Mouse (Mus musculus) stomach, embryonic 15.5 days (tissue): Measurements from ENCODE around the gene Odf3b. TPM values are rescaled to one million over a fixed set of nuclear protein-coding genes. Genes with fewer than 3 reads are reported as not detected.

Experiments
- ATAC-seq: fragments of 200-750 bp; cut with Nextera tagmentation; 2 replicates; pipeline ENCODE4 v1.8.0; 2017; ENCODE audit warnings: low read depth, moderate number of reproducible peaks, moderate TSS enrichment; ENCODE audit not compliant: insufficient read depth, low FRiP score
- H3K27ac ChIP-seq: fragments of 300-500 bp; sonication (generic); 2 replicates; pipeline ENCODE4 v1.5.1; 2015; ENCODE audit warnings: mild to moderate bottlenecking, inconsistent platforms
- H3K27me3 ChIP-seq: fragments of 300-500 bp; sonication (generic); replicated peaks from 2 replicates; pipeline ENCODE4 v1.6.1; 2015; ENCODE audit warnings: inconsistent platforms
- H3K36me3 ChIP-seq: fragments of 300-500 bp; sonication (generic); 2 replicates; pipeline ENCODE4 v1.6.1; 2015; ENCODE audit warnings: inconsistent platforms
- H3K4me1 ChIP-seq: fragments of 300-500 bp; sonication (generic); 2 replicates; pipeline ENCODE4 v1.6.1; 2015; ENCODE audit warnings: inconsistent platforms
- H3K4me2 ChIP-seq: fragments of 300-500 bp; sonication (generic); 2 replicates; pipeline ENCODE4 v1.6.1; 2015; ENCODE audit warnings: mild to moderate bottlenecking, inconsistent platforms
- H3K4me3 ChIP-seq: fragments of 300-500 bp; sonication (generic); replicated peaks from 2 replicates; pipeline ENCODE4 v1.5.1; 2015; ENCODE audit warnings: inconsistent platforms
- H3K9ac ChIP-seq: fragments of 300-500 bp; sonication (generic); 2 replicates; pipeline ENCODE4 v1.6.1; 2015; ENCODE audit warnings: inconsistent platforms
- H3K9me3 ChIP-seq: fragments of 300-500 bp; sonication (generic); 2 replicates; pipeline ENCODE4 v1.6.1; 2016; ENCODE audit warnings: inconsistent platforms
- WGBS: fragments of 180-500 bp; shearing (Covaris S2); methylation state at CpG from one replicate; pipeline ENCODE4 v1.1.7; 2015; 5-methylcytosine and 5-hydroxymethylcytosine counted together
- polyA plus RNA-seq: library from polyadenylated mRNA; unstranded; fragments of >200 nt; fragmentation: Nextera tagmentation; extraction: Ambion mirVana; gene quantifications from 2 replicates; pipeline ENCODE4 v1.2.1, GENCODE M21; 2015

Gene Odf3b
- polyA plus RNA-seq = 0.48 and 0.84 TPM in 2 replicates

DNA sequence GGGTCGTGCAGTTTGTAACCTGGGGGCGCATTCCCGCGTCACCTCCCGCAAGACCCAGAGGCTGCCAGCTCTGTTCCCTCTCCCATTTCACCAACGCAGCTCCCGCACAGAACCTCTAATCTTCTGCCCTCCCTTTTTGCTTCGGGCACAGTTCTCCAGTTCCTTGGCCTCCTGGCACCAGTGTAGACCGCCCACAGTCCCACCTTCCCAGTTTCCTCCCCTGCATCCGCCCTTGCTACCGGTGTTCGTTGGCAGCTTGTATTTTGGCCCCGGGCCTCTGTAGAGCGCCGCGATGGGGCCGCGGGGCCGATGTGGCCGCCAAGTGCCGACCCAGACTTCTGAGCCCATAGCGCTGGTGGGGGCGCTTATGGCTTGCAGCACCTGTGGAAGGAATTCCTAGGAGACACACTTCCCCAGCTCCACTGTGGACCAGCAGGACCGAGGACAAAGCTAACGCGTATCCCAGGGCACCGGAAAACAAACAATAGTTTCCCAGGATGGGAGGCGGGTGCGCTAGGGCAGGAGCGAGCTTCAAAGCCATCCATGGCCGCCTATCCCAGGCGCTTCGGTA is at the start of gene Odf3b:
Gene Odf3b (minus strand): TSS at position 452 of the 571 bp plus-strand sequence.
- under 1% methylated on average over 33 of the region's 33 CpGs for WGBS
- H3K4me2 ChIP-seq = peak within 1 kb of the TSS; percentile 69
- no peak within 1 kb of the TSS for H3K27ac ChIP-seq
- peaks cover 15% of the 10 kb centered on the region for H3K4me1 ChIP-seq
- H3K27me3 ChIP-seq = peaks cover 42% of the 10 kb centered on the region
- ATAC-seq = no peak
- H3K4me3 ChIP-seq = peak within 1 kb of the TSS; percentile 36
- H3K9me3 ChIP-seq = no peaks in the 10 kb centered on the region
- H3K9ac ChIP-seq = peak within 1 kb of the TSS; percentile 44
- no peaks in the 10 kb centered on the region for H3K36me3 ChIP-seq

DNA sequence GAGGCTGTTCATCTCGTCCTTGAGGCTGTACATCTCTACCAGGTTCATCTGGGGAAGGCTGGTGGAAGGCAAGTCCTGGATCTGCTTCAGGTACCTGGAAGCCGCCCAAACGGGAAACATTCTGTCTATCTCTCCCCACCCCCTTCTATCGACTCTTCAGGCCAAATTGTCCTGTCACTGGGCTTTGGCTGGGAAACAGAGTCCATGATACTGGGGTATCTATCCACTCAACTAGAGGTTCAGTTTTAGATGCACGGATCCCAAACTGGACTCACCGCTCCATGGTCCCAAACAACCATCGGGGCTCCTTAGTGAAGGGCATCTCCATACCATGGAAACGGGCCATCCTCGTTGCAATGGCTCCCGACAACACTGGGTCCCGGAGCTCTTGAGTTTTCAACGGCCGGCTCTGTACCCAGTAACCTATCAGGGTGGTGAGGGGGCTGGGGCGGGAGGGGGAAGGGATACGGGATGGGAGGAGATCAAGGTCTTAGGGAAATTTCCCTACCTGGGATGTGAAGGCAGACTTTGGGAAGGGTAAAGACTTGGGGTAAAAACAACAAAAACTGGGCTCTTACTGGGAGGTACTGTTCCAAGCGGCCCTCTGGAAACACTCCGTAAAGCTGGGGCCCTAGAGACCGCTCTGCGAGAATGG is 49.2 kb upstream of the Odf3b start:
- no peak overlapping the region for H3K9ac ChIP-seq
- peaks cover 7% of the 10 kb centered on the region for H3K4me1 ChIP-seq
- 81% methylated on average over 19 of the region's 19 CpGs for WGBS
- H3K4me3 ChIP-seq = peak overlapping the region; percentile 73
- 0 out of 2 replicates have a peak, but pooled peaks cover 4% of the 10 kb centered on the region for H3K36me3 ChIP-seq
- no peak for ATAC-seq
- peak overlapping the region; percentile 94 for H3K4me2 ChIP-seq
- no peak overlapping the region for H3K27ac ChIP-seq
- H3K27me3 ChIP-seq = no peaks in the 10 kb centered on the region
- H3K9me3 ChIP-seq = no peaks in the 10 kb centered on the region

DNA sequence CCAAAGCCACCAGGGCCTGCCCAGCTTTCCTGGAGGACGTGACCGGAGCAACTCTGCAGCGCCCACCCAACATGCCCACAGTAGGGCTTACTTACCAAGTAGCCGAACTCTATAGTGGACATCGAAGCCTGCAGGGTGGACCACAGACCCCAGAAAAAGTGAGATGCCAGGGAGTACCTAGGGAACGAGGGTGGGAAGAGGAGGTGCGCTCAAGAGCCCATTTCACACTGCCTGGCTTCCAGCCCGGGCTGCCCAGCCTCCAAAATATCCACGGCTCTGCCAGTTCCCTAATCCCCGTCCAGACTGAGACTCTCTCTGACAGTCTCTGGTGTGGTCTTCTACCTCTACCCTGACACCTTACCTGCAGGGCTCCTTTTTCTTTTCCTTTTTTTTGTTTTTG is 47.6 kb upstream of the Odf3b start:
- 0 out of 2 replicates have a peak, but pooled peaks cover 4% of the 10 kb centered on the region for H3K36me3 ChIP-seq
- peaks cover 7% of the 10 kb centered on the region for H3K4me1 ChIP-seq
- H3K4me3 ChIP-seq = no peak overlapping the region
- H3K4me2 ChIP-seq = no peak overlapping the region
- 91% methylated on average over 10 of the region's 10 CpGs for WGBS
- no peaks in the 10 kb centered on the region for H3K9me3 ChIP-seq
- no peak for ATAC-seq
- H3K9ac ChIP-seq = no peak overlapping the region
- no peaks in the 10 kb centered on the region for H3K27me3 ChIP-seq
- no peak overlapping the region for H3K27ac ChIP-seq

DNA sequence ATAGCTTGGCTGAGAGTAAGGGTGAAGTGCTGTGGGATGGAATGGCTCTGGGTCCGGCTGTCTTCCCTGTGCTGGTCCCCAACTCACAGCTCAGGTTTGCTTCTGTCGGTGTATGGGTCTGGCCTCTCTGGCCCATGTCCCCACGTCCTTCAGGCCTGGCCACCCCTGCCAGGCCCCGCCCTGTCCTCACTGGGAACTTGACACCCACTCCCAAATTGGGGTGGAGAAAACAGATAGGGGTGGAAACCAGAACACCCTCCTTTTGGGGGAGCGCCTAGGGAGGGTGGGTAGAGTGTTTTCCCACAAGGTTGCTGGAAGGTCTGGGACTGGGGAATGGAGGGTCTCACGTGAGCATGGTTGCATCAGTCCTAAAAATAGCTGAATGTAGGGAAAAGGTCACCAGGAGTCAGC is 46.6 kb upstream of the Odf3b start, which contains the start of gene Cpt1b:
Gene Cpt1b (minus strand): TSS at position 153 of the 411 bp plus-strand sequence.
- Histone ChIP-seq H3K4me1 (peaks cover 7% of the 10 kb centered on the region), H3K27me3 (no peaks in the 10 kb centered on the region), H3K4me3 (no peak within 1 kb of the TSS), H3K9me3 (no peaks in the 10 kb centered on the region), H3K27ac (no peak within 1 kb of the TSS), H3K9ac (no peak within 1 kb of the TSS), H3K4me2 (no peak within 1 kb of the TSS), H3K36me3 (0 out of 2 replicates have a peak, but pooled peaks cover 4% of the 10 kb centered on the region)
- ATAC-seq = no peak
- WGBS = 33% methylated on average over 6 of the region's 6 CpGs

DNA sequence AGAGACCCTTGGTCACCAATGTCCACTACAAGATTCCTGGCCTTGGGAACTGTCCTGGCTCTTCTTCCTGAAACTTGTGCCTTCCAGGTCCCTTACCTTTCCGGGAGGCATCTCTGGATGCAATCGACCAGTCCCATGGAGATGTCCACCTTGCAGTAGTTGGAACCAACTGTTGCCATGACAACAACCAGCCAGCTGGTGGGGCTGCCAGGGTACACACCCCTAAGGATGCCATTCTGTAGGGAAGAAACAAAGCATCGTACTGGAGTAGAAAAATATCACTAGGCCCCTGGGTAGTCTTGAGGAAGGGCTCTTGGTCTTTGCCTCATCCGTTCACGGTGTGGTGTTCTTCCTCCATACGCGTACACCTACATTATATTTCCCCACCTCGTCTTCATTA is 45.5 kb upstream of the Odf3b start:
- Histone ChIP-seq H3K9ac (no peak overlapping the region), H3K27me3 (no peaks in the 10 kb centered on the region), H3K27ac (no peak overlapping the region), H3K4me2 (no peak overlapping the region), H3K9me3 (no peaks in the 10 kb centered on the region), H3K4me3 (no peak overlapping the region), H3K36me3 (peaks cover 9% of the 10 kb centered on the region; the same call in 1 of the 2 replicates), H3K4me1 (peaks cover 7% of the 10 kb centered on the region)
- 80% methylated on average over 8 of the region's 8 CpGs for WGBS
- ATAC-seq = no peak

DNA sequence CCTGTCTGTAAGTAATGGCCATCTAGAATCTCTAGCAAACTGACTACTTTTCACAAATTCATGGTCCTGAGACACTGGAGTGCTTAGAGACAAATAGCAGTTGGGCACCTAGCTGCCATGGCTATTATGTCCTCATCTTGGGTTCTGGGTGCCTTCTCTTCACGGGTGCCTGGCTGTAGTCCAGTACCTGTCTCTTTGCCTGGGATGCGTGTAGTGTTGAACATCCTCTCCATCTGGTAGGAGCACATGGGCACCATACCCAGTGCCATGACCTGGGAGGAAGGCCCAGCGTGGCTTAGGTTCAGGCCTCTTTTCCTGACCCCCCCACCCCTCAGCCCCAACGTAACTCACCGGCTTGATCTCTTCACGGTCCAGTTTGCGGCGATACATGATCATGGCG is 42.9 kb upstream of the Odf3b start:
- Histone ChIP-seq H3K9ac (no peak overlapping the region), H3K4me1 (no peaks in the 10 kb centered on the region), H3K27ac (no peak overlapping the region), H3K27me3 (no peaks in the 10 kb centered on the region), H3K36me3 (peaks cover 9% of the 10 kb centered on the region; the same call in 1 of the 2 replicates), H3K4me2 (no peak overlapping the region), H3K4me3 (no peak overlapping the region), H3K9me3 (no peaks in the 10 kb centered on the region)
- 93% methylated on average over 9 of the region's 9 CpGs for WGBS
- ATAC-seq = no peak

DNA sequence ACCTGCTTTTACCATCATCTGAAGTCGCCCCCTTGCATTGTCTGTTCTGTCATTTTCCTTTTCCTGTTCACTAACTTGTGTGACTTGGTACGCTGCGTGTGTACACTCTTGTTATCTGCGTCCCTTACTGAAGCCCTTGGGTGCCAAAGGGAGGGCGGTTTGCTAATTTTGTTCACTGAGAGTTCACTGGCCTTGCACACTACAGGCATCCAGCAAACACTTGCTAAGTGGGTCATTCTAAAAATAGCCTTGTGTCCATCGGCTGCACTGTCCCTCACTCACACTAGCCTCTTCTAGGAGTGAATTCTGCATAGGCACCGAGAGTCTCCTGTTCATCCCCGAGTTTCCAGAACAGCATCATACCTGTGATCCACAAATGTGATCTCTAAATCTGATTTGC is 36.2 kb upstream of the Odf3b start:
- WGBS = 85% methylated on average over 8 of the region's 8 CpGs
- Histone ChIP-seq H3K9ac (no peak overlapping the region), H3K27ac (no peak overlapping the region), H3K27me3 (no peaks in the 10 kb centered on the region), H3K36me3 (peaks cover under 1% of the 10 kb centered on the region; the same call in 1 of the 2 replicates), H3K9me3 (no peaks in the 10 kb centered on the region), H3K4me2 (no peak overlapping the region), H3K4me3 (no peak overlapping the region), H3K4me1 (no peaks in the 10 kb centered on the region)
- ATAC-seq = no peak

DNA sequence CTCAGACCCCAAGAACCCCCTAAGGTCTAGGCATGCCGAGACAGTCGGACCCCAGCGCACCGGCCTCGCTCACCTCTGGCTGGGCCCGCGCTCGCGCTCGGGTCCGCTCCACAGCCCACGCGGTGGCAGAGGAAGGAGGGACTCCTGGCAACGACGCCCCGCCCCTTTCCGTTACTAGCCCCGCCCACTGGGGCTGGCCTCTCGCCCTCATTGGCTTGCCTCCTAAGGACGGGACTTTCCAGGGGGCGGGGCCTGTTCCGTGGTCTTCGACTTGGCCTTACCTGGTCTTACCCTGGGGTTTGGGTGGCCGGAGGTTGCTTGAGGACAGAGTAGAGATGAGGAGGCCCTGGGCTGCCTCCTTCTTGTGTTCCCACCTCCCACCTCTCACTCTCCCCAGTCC is 31.0 kb upstream of the Odf3b start, which contains the start of gene Syce3:
Gene Syce3 (minus strand): TSS at position 386 of the 400 bp plus-strand sequence.
- no peaks in the 10 kb centered on the region for H3K36me3 ChIP-seq
- H3K4me2 ChIP-seq = no peak within 1 kb of the TSS
- H3K9ac ChIP-seq = no peak within 1 kb of the TSS
- 87% methylated on average over 22 of the region's 24 CpGs for WGBS
- H3K4me1 ChIP-seq = no peaks in the 10 kb centered on the region
- no peaks in the 10 kb centered on the region for H3K9me3 ChIP-seq
- no peak within 1 kb of the TSS for H3K27ac ChIP-seq
- no peak for ATAC-seq
- H3K27me3 ChIP-seq = no peaks in the 10 kb centered on the region
- no peak within 1 kb of the TSS for H3K4me3 ChIP-seq

DNA sequence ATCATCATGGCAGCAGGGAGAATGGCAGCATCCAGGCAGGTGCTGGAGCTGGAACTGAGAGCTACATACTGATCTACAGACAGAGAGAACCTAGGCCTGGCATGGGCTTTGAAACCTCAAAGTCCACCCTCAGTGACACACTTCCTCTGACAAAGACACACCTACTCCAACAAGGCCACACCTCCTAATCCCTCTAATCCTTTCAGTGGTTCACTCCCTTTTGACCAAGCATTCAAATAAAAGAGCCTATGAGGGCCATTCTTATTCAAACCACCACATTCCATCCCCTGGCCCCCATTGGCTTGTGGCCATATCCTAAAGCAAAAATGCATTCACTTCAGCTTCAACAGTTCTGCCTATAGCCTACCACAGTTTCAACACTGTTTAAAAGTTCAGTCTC is 27.6 kb upstream of the Odf3b start:
- H3K27me3 ChIP-seq = no peaks in the 10 kb centered on the region
- no peaks in the 10 kb centered on the region for H3K36me3 ChIP-seq
- H3K9ac ChIP-seq = no peak overlapping the region
- H3K9me3 ChIP-seq = no peaks in the 10 kb centered on the region
- no peak overlapping the region for H3K27ac ChIP-seq
- H3K4me1 ChIP-seq = no peaks in the 10 kb centered on the region
- ATAC-seq = no peak
- no peak overlapping the region for H3K4me2 ChIP-seq
- no peak overlapping the region for H3K4me3 ChIP-seq

DNA sequence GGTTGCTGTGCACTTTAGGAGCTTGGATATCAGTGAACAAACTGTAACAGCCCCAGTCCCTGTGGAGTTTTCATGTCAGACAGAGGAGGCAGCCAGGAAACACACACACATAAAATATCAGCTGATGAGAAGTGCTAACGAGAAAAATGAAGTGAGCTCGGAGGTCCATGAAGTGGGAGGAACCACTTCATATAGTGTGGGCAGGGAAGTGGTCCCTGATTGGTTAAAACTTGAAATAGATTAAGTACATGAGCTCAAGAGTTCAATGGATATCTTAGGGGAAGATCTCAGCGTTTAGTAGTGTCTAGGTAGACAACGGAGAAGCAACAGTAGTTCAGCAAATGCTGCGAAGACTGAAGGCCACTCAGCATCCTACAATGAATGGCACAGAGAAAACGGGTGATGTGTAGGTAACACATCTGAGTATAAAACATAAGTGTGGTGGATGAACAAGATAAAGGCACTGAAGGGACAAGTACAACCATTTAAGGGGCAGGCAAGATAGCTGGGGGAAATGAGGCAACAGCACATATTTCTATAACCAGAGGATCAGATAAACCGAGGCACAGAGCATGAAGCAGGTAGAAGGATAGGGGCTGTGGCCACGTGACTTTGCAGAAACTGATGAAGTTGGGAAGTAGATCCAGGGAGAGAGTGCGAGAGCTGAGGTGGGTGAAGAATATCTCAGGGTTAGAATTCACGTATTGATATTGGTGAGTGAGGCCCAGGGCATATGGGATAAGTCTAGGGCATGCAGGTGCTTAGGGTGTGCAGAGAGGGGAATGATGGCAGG is 25.9 kb upstream of the Odf3b start:
- H3K36me3 ChIP-seq = no peaks in the 10 kb centered on the region

DNA sequence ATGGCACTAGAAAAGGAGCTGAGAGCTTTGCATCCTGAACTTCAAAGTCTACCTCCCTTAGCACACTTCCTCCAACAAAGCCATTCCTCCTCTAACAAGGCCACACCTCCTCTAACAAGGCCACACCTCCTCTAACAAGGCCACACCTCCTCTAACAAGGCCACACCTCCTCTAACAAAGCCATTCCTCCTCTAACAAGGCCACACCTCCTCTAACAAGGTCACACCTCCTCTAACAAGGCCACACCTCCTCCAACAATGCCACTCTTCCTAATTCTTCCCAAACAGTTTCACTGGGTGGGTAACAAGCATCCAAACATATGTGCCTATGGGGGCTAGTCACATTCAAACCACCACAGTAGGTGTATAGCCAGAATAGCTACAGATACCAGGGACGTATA is 23.4 kb upstream of the Odf3b start:
- Histone ChIP-seq H3K27ac (no peak overlapping the region), H3K27me3 (no peaks in the 10 kb centered on the region), H3K4me3 (no peak overlapping the region), H3K9ac (no peak overlapping the region), H3K4me1 (no peaks in the 10 kb centered on the region), H3K9me3 (no peaks in the 10 kb centered on the region), H3K4me2 (no peak overlapping the region), H3K36me3 (no peaks in the 10 kb centered on the region)
- ATAC-seq = no peak
- WGBS = 88% methylated on average over 1 of the region's 1 CpGs

More for the DNA sequence above, 25.9 kb upstream of the Odf3b start:
- Histone ChIP-seq H3K27me3 (no peaks in the 10 kb centered on the region), H3K9ac (no peak overlapping the region), H3K4me1 (no peaks in the 10 kb centered on the region), H3K27ac (no peak overlapping the region), H3K4me2 (no peak overlapping the region), H3K4me3 (no peak overlapping the region), H3K9me3 (no peaks in the 10 kb centered on the region)
- ATAC-seq = no peak
- 77% methylated on average over 10 of the region's 10 CpGs for WGBS

DNA sequence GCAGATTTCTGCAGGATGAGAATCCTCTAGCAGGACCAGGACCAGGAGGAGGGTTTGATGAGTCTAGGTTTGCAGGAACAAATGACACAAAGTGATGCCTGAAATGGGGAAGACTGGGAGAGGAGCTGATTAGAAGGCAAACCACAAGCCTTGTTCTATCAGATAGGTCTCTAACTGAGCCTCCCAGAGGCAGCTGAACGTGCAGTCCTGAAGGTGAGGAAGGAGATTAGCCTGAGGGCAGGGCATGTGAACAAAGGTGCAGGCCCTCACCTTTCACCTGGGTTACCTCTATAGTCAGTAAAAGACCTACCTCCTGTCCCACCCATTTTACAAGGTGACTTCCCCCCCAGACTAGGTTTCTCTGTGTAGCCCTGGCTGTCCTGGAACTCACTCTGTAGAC is 20.6 kb upstream of the Odf3b start:
- H3K27ac ChIP-seq = no peak overlapping the region
- no peak overlapping the region for H3K4me2 ChIP-seq
- no peaks in the 10 kb centered on the region for H3K4me1 ChIP-seq
- WGBS = 43% methylated on average over 1 of the region's 1 CpGs
- no peaks in the 10 kb centered on the region for H3K27me3 ChIP-seq
- no peak overlapping the region for H3K4me3 ChIP-seq
- H3K9me3 ChIP-seq = no peaks in the 10 kb centered on the region
- H3K36me3 ChIP-seq = no peaks in the 10 kb centered on the region
- no peak overlapping the region for H3K9ac ChIP-seq
- no peak for ATAC-seq
